Mouse (Mus musculus): ENCODE results near the gene Dock11. TPM values are rescaled to one million over a fixed set of nuclear protein-coding genes. Genes with fewer than 3 reads are reported as not detected.

Dock11 gene
- 0.28 and 0.68 TPM in 2 replicates for polyA plus RNA-seq (2012; rRNA removed)

GRCm38 (mm10) chrX:35888087-35888895 lies at the start of gene Dock11:
Gene Dock11, plus strand, starts transcription at chrX:35888832.
- no peaks in the 10 kb centered on the region for H3K36me3 ChIP-seq (ENCODE audit: control insufficient read depth, insufficient read depth, low read length)
- no peak for TF ChIP-seq POLR2A (IDR thresholded peaks at IDR 0.05; ENCODE audit: low read depth, low read length)
- no peak for TF ChIP-seq CTCF (IDR thresholded peaks at IDR 0.05; ENCODE audit: extremely low read depth, insufficient read length, insufficient replicate concordance, low read depth, low read length)
- H3K27me3 ChIP-seq (ENCODE audit: control insufficient read depth, insufficient read depth, low read length), result no peaks in the 10 kb centered on the region
- H3K4me3 ChIP-seq (ENCODE audit: low read depth, low read length), result peak within 1 kb of the TSS; percentile 98
- 18% methylated on average over 36 of the region's 38 CpGs for WGBS
- no peaks in the 10 kb centered on the region for H3K4me1 ChIP-seq (ENCODE audit: control insufficient read depth, insufficient read depth, insufficient read length, low read length)
- peak within 1 kb of the TSS; percentile 41; the same call in 1 of the 2 replicates for H3K27ac ChIP-seq (ENCODE audit: insufficient read depth, low read depth, low read length)

DNA sequence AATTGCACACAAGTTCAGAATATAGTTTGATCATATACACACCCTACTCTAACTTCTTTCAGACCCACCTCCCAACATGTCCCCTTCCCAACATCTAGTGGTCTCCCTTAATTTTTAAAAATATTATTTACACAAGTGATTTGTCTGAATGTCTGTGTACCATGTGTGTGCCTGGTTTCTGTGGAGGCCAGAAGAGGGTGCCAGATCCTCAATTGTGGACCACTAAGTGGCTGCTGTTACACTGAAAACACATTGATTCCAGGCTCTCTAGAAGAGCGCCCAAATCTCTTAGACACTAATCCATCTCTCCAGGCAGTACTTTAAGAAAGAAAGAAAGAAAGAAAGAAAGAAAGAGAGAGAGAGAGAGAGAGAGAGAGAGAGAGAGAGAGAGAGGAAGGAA lies 8.9 kb upstream of the Dock11 start:
- Histone ChIP-seq H3K27me3 (ENCODE audit: control insufficient read depth, insufficient read depth, low read length) (no peaks in the 10 kb centered on the region), H3K27ac (ENCODE audit: insufficient read depth, low read depth, low read length) (no peak overlapping the region), H3K4me1 (ENCODE audit: control insufficient read depth, insufficient read depth, insufficient read length, low read length) (no peaks in the 10 kb centered on the region), H3K36me3 (ENCODE audit: control insufficient read depth, insufficient read depth, low read length) (no peaks in the 10 kb centered on the region), H3K4me3 (ENCODE audit: low read depth, low read length) (no peak overlapping the region)
- TF ChIP-seq CTCF (IDR thresholded peaks at IDR 0.05; ENCODE audit: extremely low read depth, insufficient read length, insufficient replicate concordance, low read depth, low read length) (no peak), POLR2A (IDR thresholded peaks at IDR 0.05; ENCODE audit: low read depth, low read length) (no peak)
- WGBS, result 87% methylated on average over 1 of the region's 1 CpGs

DNA sequence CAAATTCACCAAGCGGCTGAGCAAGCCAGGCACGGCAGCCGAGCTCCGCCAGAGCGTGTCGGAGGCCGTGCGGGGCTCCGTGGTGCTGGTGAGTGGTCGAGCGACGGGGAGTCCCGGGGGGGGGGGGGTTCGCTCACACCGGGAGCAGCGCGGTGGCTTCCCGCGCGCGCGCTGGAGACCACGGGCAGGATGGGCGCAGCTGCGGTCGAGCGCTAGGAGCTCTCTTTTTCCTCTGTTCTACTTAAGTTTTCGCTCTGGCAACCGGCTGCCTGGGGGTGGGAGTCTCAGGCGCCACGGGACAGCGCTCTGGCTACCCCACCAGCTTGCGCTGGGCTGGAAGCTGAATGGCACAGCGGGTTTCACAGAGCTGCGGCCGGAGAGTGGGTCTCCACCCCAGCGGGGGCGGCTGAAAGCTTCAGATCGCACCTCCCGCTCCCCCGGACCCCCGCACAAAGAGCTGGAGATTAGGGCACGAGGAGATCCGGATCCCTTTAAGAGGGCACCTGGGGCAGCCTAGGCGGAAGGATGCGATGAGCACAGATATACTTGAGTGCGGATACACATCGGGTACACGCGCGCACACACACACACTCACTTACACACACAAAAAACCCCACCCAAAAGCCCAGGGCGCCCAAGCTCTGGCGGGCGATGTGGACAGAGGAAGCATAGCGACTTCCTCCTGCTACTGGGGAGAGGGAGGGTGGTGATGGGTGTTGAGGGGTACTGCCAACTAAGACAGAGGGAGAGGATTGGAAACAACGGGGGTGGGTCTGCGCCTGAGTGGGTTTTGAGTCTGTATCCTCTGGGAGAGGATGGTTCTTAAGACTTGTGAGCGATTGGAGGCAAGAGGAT lies 540 bp downstream of the Dock11 start:
- 11% methylated on average over 58 of the region's 58 CpGs for WGBS
- peak overlapping the region; percentile 98 for H3K4me3 ChIP-seq (ENCODE audit: low read depth, low read length)
- 0 out of 2 replicates have a peak, but pooled peaks cover 2% of the 10 kb centered on the region for H3K4me1 ChIP-seq (ENCODE audit: control insufficient read depth, insufficient read depth, insufficient read length, low read length)
- no peaks in the 10 kb centered on the region for H3K27me3 ChIP-seq (ENCODE audit: control insufficient read depth, insufficient read depth, low read length)
- no peaks in the 10 kb centered on the region for H3K36me3 ChIP-seq (ENCODE audit: control insufficient read depth, insufficient read depth, low read length)
- H3K27ac ChIP-seq (ENCODE audit: insufficient read depth, low read depth, low read length), result peak overlapping the region; percentile 41; the same call in 1 of the 2 replicates
- no peak for TF ChIP-seq POLR2A (IDR thresholded peaks at IDR 0.05; ENCODE audit: low read depth, low read length)
- TF ChIP-seq CTCF (IDR thresholded peaks at IDR 0.05; ENCODE audit: extremely low read depth, insufficient read length, insufficient replicate concordance, low read depth, low read length), result no peak

- TF ChIP-seq POLR2A (IDR thresholded peaks at IDR 0.05; ENCODE audit: low read depth, low read length) (no peak), CTCF (IDR thresholded peaks at IDR 0.05; ENCODE audit: extremely low read depth, insufficient read length, insufficient replicate concordance, low read depth, low read length) (no peak)
- 9% methylated on average over 8 of the region's 8 CpGs for WGBS
- no peaks in the 10 kb centered on the region for H3K36me3 ChIP-seq (ENCODE audit: control insufficient read depth, insufficient read depth, low read length)
- no peaks in the 10 kb centered on the region for H3K27me3 ChIP-seq (ENCODE audit: control insufficient read depth, insufficient read depth, low read length)
- H3K4me3 ChIP-seq (ENCODE audit: low read depth, low read length), result peak overlapping the region; percentile 98
- 0 out of 2 replicates have a peak, but pooled peaks cover 2% of the 10 kb centered on the region for H3K4me1 ChIP-seq (ENCODE audit: control insufficient read depth, insufficient read depth, insufficient read length, low read length)
- no peak overlapping the region for H3K27ac ChIP-seq (ENCODE audit: insufficient read depth, low read depth, low read length)
Measured at GRCm38 (mm10) chrX:35889800-35890106, 1.1 kb downstream of the Dock11 start.

GRCm38 (mm10) chrX:35891534-35892125 lies 3.0 kb downstream of the Dock11 start:
- TF ChIP-seq POLR2A (IDR thresholded peaks at IDR 0.05; ENCODE audit: low read depth, low read length) (no peak), CTCF (IDR thresholded peaks at IDR 0.05; ENCODE audit: extremely low read depth, insufficient read length, insufficient replicate concordance, low read depth, low read length) (no peak)
- Histone ChIP-seq H3K27ac (ENCODE audit: insufficient read depth, low read depth, low read length) (no peak overlapping the region), H3K36me3 (ENCODE audit: control insufficient read depth, insufficient read depth, low read length) (no peaks in the 10 kb centered on the region), H3K4me1 (ENCODE audit: control insufficient read depth, insufficient read depth, insufficient read length, low read length) (0 out of 2 replicates have a peak, but pooled peaks cover 2% of the 10 kb centered on the region), H3K4me3 (ENCODE audit: low read depth, low read length) (no peak overlapping the region), H3K27me3 (ENCODE audit: control insufficient read depth, insufficient read depth, low read length) (no peaks in the 10 kb centered on the region)
- WGBS, result 32% methylated on average over 5 of the region's 5 CpGs

GRCm38 (mm10) chrX:35892377-35892776 lies 3.7 kb downstream of the Dock11 start:
- no peak overlapping the region for H3K4me3 ChIP-seq (ENCODE audit: low read depth, low read length)
- WGBS, result 67% methylated on average over 5 of the region's 5 CpGs
- H3K36me3 ChIP-seq (ENCODE audit: control insufficient read depth, insufficient read depth, low read length), result no peaks in the 10 kb centered on the region
- TF ChIP-seq CTCF (IDR thresholded peaks at IDR 0.05; ENCODE audit: extremely low read depth, insufficient read length, insufficient replicate concordance, low read depth, low read length), result no peak
- TF ChIP-seq POLR2A (IDR thresholded peaks at IDR 0.05; ENCODE audit: low read depth, low read length), result no peak
- H3K27ac ChIP-seq (ENCODE audit: insufficient read depth, low read depth, low read length), result no peak overlapping the region
- 0 out of 2 replicates have a peak, but pooled peaks cover 2% of the 10 kb centered on the region for H3K4me1 ChIP-seq (ENCODE audit: control insufficient read depth, insufficient read depth, insufficient read length, low read length)
- H3K27me3 ChIP-seq (ENCODE audit: control insufficient read depth, insufficient read depth, low read length), result no peaks in the 10 kb centered on the region

Data from small intestine, adult 2 months (tissue).